Mouse (Mus musculus): ENCODE measurements at regions not wholly inside any gene's neighbourhood (a gene's known extent, or its start where the extent isn't known, plus 50 kb on each side); places are given as distances from the start of the nearest gene placed in this dataset.

DNA sequence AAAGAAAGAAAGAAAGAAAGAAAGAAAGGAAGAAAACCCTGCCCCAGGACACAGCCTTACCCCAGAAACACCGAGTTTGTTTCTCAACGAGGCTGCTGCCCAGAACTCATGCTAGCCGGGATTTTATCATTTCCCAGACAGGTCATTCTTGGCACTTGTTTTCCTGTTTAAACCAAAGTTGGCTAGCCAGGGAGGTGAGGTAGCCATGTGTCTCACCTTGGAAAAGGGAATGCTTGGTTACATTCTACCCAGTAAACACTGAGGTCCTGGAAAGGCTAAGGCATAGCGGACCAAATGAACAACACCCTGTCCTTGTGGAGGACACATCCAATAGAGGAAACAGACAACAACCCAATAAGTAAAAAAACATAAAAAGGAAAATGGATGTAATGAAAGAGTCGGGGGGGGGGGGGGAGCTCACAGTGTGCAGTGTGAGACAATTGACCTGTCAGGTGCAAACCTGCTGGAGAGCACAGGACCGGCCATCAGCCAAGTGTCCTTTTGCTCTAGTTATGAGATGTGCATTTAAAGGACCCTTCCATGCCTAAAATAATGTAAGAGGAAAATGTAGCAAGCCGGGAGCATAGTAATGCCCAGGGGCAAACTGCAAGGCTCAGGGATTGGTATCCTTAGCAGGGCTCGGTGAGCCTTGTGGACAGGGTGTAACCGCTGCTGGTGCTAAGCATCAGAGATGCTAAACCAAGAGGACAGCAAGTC, 78.2 kb upstream of the Fzd7 start:
- no peak overlapping the region for H3K4me3 ChIP-seq
- H3K27me3 ChIP-seq, result no peaks in the 10 kb centered on the region
- H3K27ac ChIP-seq, result no peak overlapping the region
- H3K4me1 ChIP-seq, result no peaks in the 10 kb centered on the region
- no peaks in the 10 kb centered on the region for H3K36me3 ChIP-seq
- H3K9ac ChIP-seq, result no peak overlapping the region
- no peak for ATAC-seq (ENCODE audit: insufficient number of reproducible peaks, insufficient read depth, low FRiP score, low TSS enrichment)
- H3K9me3 ChIP-seq, result no peaks in the 10 kb centered on the region
- 78% methylated on average over 9 of the region's 9 CpGs for WGBS
- H3K4me2 ChIP-seq (replicated peaks), result no peak overlapping the region

DNA sequence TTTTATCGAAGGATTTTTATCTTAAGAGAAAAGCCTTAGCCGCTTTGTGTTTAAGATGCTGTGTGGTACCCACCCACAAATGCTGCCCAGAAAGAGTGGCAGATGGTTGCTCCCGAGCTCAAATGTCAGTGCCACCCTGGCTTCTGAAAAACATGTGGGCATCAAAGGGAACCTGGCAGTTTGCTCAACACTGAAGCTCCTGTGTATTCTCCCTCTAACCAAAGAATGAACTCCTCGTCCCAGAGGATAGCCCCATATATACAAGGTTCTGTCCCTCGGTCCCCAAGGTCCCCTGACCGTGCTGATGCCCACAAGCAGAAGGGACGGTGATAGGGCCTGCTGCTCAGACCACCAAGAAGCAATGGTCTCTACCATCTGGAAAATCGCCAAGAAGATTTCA, 76.9 kb upstream of the Fzd7 start:
- no peaks in the 10 kb centered on the region for H3K9me3 ChIP-seq
- H3K4me3 ChIP-seq, result no peak overlapping the region
- ATAC-seq (ENCODE audit: insufficient number of reproducible peaks, insufficient read depth, low FRiP score, low TSS enrichment), result no peak
- no peak overlapping the region for H3K4me2 ChIP-seq (replicated peaks)
- H3K4me1 ChIP-seq, result peaks cover 6% of the 10 kb centered on the region
- H3K36me3 ChIP-seq, result no peaks in the 10 kb centered on the region
- H3K27ac ChIP-seq, result no peak overlapping the region
- no peaks in the 10 kb centered on the region for H3K27me3 ChIP-seq
- no peak overlapping the region for H3K9ac ChIP-seq
- WGBS, result 67% methylated on average over 8 of the region's 8 CpGs

DNA sequence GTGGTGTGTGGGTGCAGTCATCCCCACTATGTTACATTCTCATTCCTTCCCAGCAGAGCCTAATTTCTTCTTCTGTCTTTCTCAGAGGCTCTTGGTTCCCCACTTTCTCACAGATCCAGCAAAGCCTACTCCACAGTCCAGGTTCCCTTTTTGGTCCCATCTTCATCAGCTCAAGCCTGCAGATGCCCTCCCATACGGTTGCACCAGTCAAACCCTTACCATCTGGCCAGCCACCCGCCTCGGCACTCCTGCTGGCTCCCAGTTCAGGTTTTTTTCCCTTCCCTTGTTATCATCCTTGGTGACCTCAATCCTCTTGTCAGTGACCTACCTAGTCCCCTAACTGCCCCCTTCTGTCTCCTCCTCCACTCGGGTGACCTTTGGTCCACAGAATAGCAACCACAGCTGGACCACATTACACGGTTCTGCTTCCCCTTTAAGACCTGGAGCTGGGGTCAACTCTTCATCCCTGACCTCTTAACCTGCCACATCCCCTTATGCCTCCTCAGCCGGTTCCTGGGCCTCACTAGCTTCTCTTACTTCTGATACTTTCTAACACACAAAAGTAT, 75.4 kb upstream of the Fzd7 start:
- Histone ChIP-seq H3K9ac (no peak overlapping the region), H3K4me3 (no peak overlapping the region), H3K27me3 (no peaks in the 10 kb centered on the region), H3K27ac (no peak overlapping the region), H3K4me2 (replicated peaks) (no peak overlapping the region), H3K36me3 (no peaks in the 10 kb centered on the region), H3K9me3 (no peaks in the 10 kb centered on the region), H3K4me1 (peaks cover 6% of the 10 kb centered on the region)
- WGBS, result 18% methylated on average over 6 of the region's 6 CpGs
- no peak for ATAC-seq (ENCODE audit: insufficient number of reproducible peaks, insufficient read depth, low FRiP score, low TSS enrichment)

DNA sequence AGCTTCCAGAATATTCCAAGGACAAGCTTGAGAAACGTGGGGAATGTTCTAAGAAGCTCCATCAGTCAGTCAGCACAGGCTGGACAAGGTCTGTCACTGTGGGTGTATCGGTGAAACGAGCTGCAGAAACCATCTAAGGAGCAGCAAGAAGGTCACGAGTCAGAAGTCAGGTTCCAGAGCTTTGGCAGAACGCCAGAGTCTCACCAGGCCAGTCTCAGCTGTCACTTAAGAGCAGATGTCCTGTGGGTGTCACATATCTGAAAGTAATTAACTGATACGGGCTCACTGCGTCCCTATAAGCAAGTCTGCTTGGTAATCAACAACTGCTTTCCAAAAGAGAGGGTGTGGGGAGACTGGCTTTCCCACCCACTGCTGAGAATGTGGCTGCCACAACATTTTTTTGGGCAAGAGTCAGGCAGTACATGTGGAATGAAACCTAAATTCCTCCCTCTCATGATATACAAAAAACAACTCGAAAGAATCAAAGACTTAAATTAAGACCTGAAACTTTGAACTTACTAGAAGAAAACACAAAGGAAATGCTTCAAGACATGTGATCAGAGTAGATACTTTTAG, 72.6 kb upstream of the Fzd7 start:
- no peaks in the 10 kb centered on the region for H3K36me3 ChIP-seq
- H3K4me3 ChIP-seq, result no peak overlapping the region
- H3K9ac ChIP-seq, result no peak overlapping the region
- no peak overlapping the region for H3K4me2 ChIP-seq (replicated peaks)
- 14% methylated on average over 8 of the region's 8 CpGs for WGBS
- no peaks in the 10 kb centered on the region for H3K27me3 ChIP-seq
- no peak for ATAC-seq (ENCODE audit: insufficient number of reproducible peaks, insufficient read depth, low FRiP score, low TSS enrichment)
- no peaks in the 10 kb centered on the region for H3K9me3 ChIP-seq
- H3K4me1 ChIP-seq, result peaks cover 6% of the 10 kb centered on the region
- H3K27ac ChIP-seq, result no peak overlapping the region

DNA sequence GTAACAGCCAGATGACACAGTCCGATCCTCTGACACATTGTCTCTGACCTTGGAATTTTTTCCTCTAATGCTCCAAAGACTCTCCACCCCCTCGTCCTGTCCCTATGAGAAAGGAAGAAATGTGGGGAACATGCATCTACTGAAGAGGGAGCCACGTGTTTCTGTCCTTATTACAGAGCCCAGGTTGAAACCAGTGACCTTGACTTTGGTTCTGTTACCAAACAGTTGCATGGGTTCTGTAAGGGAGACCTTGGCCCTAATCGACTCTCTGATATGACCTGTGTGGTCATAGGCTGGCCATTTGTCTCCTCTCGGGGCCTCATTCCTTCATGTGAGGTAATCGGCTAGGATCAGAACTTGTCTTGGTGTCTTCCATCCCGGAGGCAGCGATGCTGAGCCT, 69.0 kb upstream of the Fzd7 start:
- Histone ChIP-seq H3K27me3 (no peaks in the 10 kb centered on the region), H3K27ac (no peak overlapping the region)
- no peak for ATAC-seq (ENCODE audit: insufficient number of reproducible peaks, insufficient read depth, low FRiP score, low TSS enrichment)

DNA sequence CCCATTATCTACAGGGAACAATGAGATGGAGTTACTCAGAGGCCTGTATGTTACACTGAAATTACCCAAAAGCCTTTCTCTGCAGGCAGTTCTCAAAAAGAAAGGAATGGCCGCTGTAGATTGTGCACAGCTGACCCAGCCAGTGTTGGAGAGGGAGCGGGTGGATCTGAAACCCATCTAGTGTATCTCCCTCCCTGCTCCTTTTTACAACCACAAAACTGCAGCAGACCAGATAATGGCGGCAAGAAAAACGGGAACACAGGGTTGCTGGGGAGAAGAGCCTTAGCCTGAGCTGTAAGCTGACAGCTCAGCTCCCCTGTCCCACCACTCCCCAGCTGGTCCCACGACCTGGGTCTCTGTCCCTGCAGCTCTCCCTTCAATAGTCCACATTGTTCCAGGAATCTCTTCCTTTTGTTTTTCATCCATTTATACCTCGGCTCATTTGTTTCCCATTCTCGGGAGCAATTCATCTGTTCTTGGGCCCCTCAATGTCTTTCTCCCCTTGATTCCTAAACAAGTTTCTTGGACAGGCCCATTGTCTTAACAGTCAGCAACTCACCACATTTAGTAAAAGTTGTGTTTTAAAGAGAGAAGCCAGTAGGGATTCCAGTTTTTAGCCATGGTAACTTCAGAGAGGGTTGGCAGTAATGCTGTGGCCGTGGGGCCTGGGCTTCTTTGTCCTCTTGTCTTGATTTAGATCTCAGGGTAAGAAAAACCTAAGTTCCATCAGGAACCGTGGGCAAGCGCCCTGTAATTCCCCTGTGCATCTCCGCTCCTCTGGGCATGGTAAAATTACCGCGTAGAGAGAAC, 67.6 kb upstream of the Fzd7 start:
- no peaks in the 10 kb centered on the region; the same call in 1 of the 2 replicates for H3K9me3 ChIP-seq
- H3K27me3 ChIP-seq, result no peaks in the 10 kb centered on the region
- H3K4me2 ChIP-seq (replicated peaks), result no peak overlapping the region
- H3K9ac ChIP-seq, result no peak overlapping the region
- H3K4me3 ChIP-seq, result no peak overlapping the region
- 65% methylated on average over 13 of the region's 13 CpGs for WGBS
- no peaks in the 10 kb centered on the region for H3K36me3 ChIP-seq
- no peak overlapping the region for H3K27ac ChIP-seq
- ATAC-seq (ENCODE audit: insufficient number of reproducible peaks, insufficient read depth, low FRiP score, low TSS enrichment), result no peak
- peaks cover 2% of the 10 kb centered on the region; the same call in 1 of the 2 replicates for H3K4me1 ChIP-seq

More for the DNA sequence above, 69.0 kb upstream of the Fzd7 start:
- Histone ChIP-seq H3K4me3 (no peak overlapping the region), H3K36me3 (no peaks in the 10 kb centered on the region), H3K9ac (no peak overlapping the region), H3K9me3 (no peaks in the 10 kb centered on the region; the same call in 1 of the 2 replicates), H3K4me2 (replicated peaks) (no peak overlapping the region), H3K4me1 (peaks cover 6% of the 10 kb centered on the region)
- 89% methylated on average over 8 of the region's 8 CpGs for WGBS

DNA sequence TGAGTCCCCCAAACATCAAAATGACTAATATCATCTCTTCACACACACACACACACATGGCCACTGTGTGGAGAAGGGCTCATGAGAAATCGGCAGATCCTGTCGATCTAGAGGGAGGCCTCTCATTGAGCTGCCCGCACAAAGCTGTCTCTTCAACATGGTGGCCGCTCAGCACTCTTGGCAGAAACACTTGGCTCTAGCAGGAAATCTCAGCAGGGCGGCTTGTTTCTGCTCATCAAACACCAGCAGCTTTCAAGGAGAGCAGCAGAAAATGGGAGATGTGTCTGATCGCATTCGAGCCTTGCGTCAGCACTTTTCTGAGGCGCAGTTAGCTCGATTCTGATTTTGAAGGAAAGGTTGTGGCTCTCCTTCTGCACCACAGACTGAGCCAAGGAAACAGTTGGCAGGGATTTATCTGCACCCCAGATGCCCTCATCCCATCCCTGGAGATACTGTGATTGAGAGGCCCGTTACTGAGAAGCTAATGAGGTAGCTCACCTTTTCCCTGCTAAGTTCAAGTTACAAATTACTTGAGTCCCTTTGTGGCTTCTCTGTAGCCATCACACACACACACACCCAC, 66.4 kb upstream of the Fzd7 start:
- Histone ChIP-seq H3K27ac (no peak overlapping the region), H3K9ac (no peak overlapping the region), H3K36me3 (no peaks in the 10 kb centered on the region), H3K4me2 (replicated peaks) (no peak overlapping the region), H3K4me3 (no peak overlapping the region), H3K4me1 (no peaks in the 10 kb centered on the region), H3K27me3 (no peaks in the 10 kb centered on the region), H3K9me3 (no peaks in the 10 kb centered on the region; the same call in 1 of the 2 replicates)
- 86% methylated on average over 11 of the region's 11 CpGs for WGBS
- no peak for ATAC-seq (ENCODE audit: insufficient number of reproducible peaks, insufficient read depth, low FRiP score, low TSS enrichment)

DNA sequence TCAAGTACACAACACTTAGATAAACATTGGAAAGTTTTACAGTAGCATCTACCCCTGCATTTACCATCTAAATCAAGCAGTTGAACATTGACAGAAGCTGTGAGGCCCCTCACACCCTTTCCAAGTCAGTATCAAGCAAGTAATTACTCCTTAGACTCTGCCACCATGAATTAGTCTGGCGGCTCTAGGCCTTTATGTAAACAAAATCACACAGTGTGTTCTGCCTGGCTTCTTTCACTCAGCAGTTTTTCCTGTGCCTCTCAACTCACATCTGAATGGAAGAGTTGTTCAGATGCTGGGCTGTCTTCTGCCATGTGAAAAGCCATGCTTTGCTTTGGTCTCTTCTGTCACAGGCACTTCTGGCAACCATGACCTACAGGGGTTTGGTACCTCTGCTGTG, 64.9 kb upstream of the Fzd7 start:
- Histone ChIP-seq H3K4me2 (replicated peaks) (no peak overlapping the region), H3K9me3 (no peaks in the 10 kb centered on the region; the same call in 1 of the 2 replicates), H3K27ac (no peak overlapping the region), H3K9ac (no peak overlapping the region), H3K27me3 (no peaks in the 10 kb centered on the region), H3K36me3 (no peaks in the 10 kb centered on the region), H3K4me1 (no peaks in the 10 kb centered on the region), H3K4me3 (no peak overlapping the region)
- no peak for ATAC-seq (ENCODE audit: insufficient number of reproducible peaks, insufficient read depth, low FRiP score, low TSS enrichment)
- WGBS, result 34% methylated on average over 1 of the region's 1 CpGs

DNA sequence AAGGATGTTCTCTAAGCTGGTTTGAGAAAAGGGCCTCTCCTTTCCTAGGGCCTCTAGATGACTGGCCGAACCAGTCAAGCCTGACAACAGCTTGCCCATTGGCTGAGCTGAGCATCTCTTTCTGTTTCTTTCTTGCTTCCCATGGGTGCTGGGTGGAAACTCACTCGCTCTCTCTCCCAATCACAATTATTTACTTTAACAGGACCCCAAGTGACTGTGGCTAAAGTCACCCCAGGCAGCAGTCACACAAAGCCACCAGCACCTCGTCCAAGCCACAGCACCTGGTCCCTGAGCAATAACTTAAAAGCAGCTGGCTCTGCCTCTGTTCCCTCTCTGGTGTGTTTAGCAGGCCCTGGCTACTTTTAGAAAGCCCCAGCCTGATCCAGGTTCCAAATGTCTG, 64.3 kb upstream of the Fzd7 start:
- H3K36me3 ChIP-seq, result no peaks in the 10 kb centered on the region
- 60% methylated on average over 3 of the region's 3 CpGs for WGBS
- no peaks in the 10 kb centered on the region for H3K27me3 ChIP-seq
- H3K4me2 ChIP-seq (replicated peaks), result no peak overlapping the region
- peaks cover 5% of the 10 kb centered on the region for H3K4me1 ChIP-seq
- no peak overlapping the region for H3K27ac ChIP-seq
- H3K4me3 ChIP-seq, result no peak overlapping the region
- no peak for ATAC-seq (ENCODE audit: insufficient number of reproducible peaks, insufficient read depth, low FRiP score, low TSS enrichment)
- H3K9ac ChIP-seq, result no peak overlapping the region
- H3K9me3 ChIP-seq, result no peaks in the 10 kb centered on the region; the same call in 1 of the 2 replicates

DNA sequence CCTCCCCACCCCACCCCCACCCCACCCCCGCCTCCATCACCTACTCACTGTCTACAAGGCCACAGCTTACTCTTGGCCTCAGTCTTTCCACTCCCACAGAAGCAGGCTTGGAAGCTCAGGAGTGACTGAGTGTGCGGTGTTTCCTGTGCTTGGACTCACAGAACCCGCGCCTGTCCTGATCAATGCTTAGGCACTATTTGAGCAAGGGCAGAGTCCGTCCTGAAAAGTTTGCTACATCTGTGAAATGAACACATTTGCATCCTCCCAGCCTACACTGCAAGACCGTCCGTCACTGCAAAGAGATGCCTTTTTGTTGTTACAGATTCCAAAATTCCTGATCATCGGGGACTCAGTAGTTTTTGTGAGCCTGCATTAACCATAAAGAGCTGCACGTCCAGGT, 63.5 kb upstream of the Fzd7 start:
- H3K9me3 ChIP-seq, result no peaks in the 10 kb centered on the region; the same call in 1 of the 2 replicates
- no peak overlapping the region for H3K4me3 ChIP-seq
- H3K4me1 ChIP-seq, result peaks cover 13% of the 10 kb centered on the region
- no peak overlapping the region for H3K9ac ChIP-seq
- H3K27me3 ChIP-seq, result no peaks in the 10 kb centered on the region
- no peaks in the 10 kb centered on the region for H3K36me3 ChIP-seq
- H3K27ac ChIP-seq, result no peak overlapping the region
- H3K4me2 ChIP-seq (replicated peaks), result no peak overlapping the region
- ATAC-seq (ENCODE audit: insufficient number of reproducible peaks, insufficient read depth, low FRiP score, low TSS enrichment), result no peak
- 84% methylated on average over 9 of the region's 9 CpGs for WGBS
